Mouse (Mus musculus) stomach, postnatal 0 days (tissue): ENCODE data around the gene Fhl3. TPM values are rescaled to one million over a fixed set of nuclear protein-coding genes. Genes with fewer than 3 reads are reported as not detected.

Source experiments
- ATAC-seq: fragments of 200-750 bp; cut with Nextera tagmentation; 2 replicates; pipeline ENCODE4 v1.8.0; 2017; ENCODE audit not compliant: low FRiP score, low TSS enrichment
- DNase-seq: peaks from one replicate; pipeline ENCODE4 v3.0.0-alpha.2; 2016; ENCODE audit warnings: low spot score
- H3K27ac ChIP-seq: fragments of 300-500 bp; sonication (generic); replicated peaks from 2 replicates; pipeline ENCODE4 v1.5.1; 2014; ENCODE audit warnings: mild to moderate bottlenecking, control low read depth
- H3K27me3 ChIP-seq: fragments of 300-500 bp; sonication (generic); 2 replicates; pipeline ENCODE4 v1.6.1; 2014; ENCODE audit warnings: low read length; ENCODE audit not compliant: control insufficient read depth, insufficient read depth
- H3K36me3 ChIP-seq: fragments of 300-500 bp; sonication (generic); 2 replicates; pipeline ENCODE4 v1.6.1; 2014; ENCODE audit warnings: low read length, mixed read lengths; ENCODE audit not compliant: control insufficient read depth, insufficient read depth
- H3K4me1 ChIP-seq: fragments of 300-500 bp; sonication (generic); replicated peaks from 2 replicates; pipeline ENCODE4 v1.6.1; 2014; ENCODE audit warnings: antibody characterized with exemption; ENCODE audit not compliant: control insufficient read depth, insufficient read depth
- H3K4me2 ChIP-seq: fragments of 300-500 bp; sonication (generic); replicated peaks from 2 replicates; pipeline ENCODE4 v1.6.1; 2014; ENCODE audit warnings: low read depth, mild to moderate bottlenecking, control low read depth, moderate library complexity
- H3K4me3 ChIP-seq: fragments of 300-500 bp; sonication (generic); 2 replicates; pipeline ENCODE4 v1.5.1; 2014; ENCODE audit warnings: low read depth, low read length, control low read depth
- H3K9ac ChIP-seq: fragments of 300-500 bp; sonication (generic); 2 replicates; pipeline ENCODE4 v1.6.1; 2014; ENCODE audit warnings: mild to moderate bottlenecking, low read length, control low read depth, mixed read lengths
- H3K9me3 ChIP-seq: fragments of 300-500 bp; sonication (generic); 2 replicates; pipeline ENCODE4 v1.6.1; 2016; ENCODE audit warnings: low read length; ENCODE audit not compliant: control insufficient read depth
- CTCF ChIP-seq: IDR thresholded peaks from 2 replicates; pipeline ENCODE4 v1.5.1; 2016; ENCODE audit warnings: antibody characterized with exemption, low read depth, mild to moderate bottlenecking, moderate library complexity
- EP300 ChIP-seq: optimal IDR thresholded peaks from 2 replicates; pipeline ENCODE3; 2016; ENCODE audit warnings: antibody characterized with exemption
- whole genome bisulfite sequencing: fragments of 180-500 bp; shearing (Covaris S2); extraction: QIAGEN DNeasy Blood & Tissue Kit; methylation state at CpG from one replicate; pipeline ENCODE4 v1.1.7; 2014; 5-methylcytosine and 5-hydroxymethylcytosine counted together
- polyA plus RNA-seq: library from polyadenylated mRNA; unstranded; fragments of >200 nt; fragmentation: Nextera tagmentation; extraction: Ambion mirVana; gene quantifications from 2 replicates; pipeline ENCODE4 v1.2.1, GENCODE M21; 2015

The Fhl3 gene
- polyA plus RNA-seq, 1 experiment from 2014 or later, result 9.0 TPM

DNA sequence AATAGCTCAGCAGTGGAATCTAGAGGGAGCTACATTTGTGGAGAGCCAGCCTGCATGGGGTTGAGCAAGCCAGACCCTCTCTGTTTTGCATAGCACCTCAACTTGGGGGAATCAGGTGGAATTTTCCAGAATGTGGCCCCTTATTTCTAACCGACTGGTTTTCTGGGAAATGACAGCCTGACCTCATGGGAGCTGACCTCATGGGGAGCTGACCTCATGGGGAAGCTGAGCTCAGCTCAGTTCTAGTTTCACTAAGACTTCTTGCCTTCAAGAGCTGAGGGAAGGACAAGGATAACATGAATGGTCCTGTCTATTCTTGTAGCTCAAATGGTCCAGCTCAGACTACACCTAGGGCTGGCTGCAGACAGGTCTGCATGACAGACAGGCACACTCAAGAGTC is 38.3 kb downstream of the Fhl3 start:
- no peak overlapping the region for H3K4me2 ChIP-seq
- no peaks in the 10 kb centered on the region for H3K27me3 ChIP-seq
- no peak overlapping the region; the same call in 1 of the 2 replicates for H3K9ac ChIP-seq
- H3K9me3 ChIP-seq, result no peaks in the 10 kb centered on the region
- no peak overlapping the region for H3K4me3 ChIP-seq
- TF ChIP-seq EP300 (no peak), CTCF (no peak)
- no peak overlapping the region for H3K27ac ChIP-seq
- no peak for DNase-seq
- no peak for ATAC-seq
- H3K4me1 ChIP-seq, result no peaks in the 10 kb centered on the region
- WGBS, result 60% methylated on average over 1 of the region's 1 CpGs
- H3K36me3 ChIP-seq, result no peaks in the 10 kb centered on the region

DNA sequence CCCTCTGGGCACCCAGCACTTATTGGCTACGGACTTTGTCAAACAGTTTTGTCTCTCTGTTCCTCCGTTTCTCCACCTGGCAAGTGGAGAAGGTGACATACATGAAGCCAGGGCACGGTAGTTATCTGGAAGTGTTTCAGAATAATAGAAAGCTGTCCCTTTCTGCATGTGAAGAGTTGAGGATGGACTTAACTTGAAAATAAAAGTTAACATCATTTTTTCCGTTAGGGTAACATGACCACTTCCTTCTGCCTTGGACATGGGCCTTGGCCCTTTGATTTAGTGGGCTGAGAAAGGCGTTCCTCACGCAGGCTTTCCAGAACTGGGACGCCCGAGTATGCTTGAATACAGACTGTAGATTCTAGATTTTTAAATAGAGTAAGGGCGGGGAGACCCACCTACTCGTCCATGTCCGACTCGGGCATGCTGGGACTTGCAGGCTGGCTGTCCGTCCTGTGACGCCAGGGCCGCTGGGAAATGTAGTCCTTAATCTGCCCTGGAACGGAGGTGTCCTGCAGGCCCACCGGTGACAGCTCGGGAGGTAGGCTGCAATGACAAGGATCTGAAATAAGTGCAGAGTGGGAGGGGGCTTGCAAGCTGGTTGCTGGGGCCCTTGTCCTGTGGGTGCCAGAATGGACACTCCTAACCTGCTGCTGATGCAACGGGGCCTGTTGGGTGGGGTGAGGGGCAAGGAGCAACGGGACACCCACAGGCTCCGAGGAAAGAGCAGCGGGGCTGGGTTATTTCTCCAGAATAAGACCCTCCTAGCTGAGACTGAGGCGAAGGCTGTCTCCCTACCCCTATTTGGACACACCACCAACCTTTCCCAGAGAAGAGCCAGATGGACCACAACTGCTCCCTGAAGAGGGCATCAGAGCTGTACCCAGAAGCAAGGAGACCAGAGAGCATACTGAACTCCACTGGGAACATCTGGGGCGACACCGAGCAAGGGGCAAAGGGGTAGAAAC is 41.2 kb downstream of the Fhl3 start, which contains the start of gene Inpp5b:
TSS of gene Inpp5b (plus strand) at position 475 of the 968 bp plus-strand sequence.
- Histone ChIP-seq H3K9me3 (no peaks in the 10 kb centered on the region), H3K4me3 (peak within 1 kb of the TSS; percentile 63), H3K4me1 (no peaks in the 10 kb centered on the region), H3K27ac (peak within 1 kb of the TSS; percentile 58), H3K9ac (peak within 1 kb of the TSS; percentile 71), H3K36me3 (peaks cover under 1% of the 10 kb centered on the region; the same call in 1 of the 2 replicates), H3K27me3 (no peaks in the 10 kb centered on the region), H3K4me2 (peak within 1 kb of the TSS; percentile 67)
- DNase-seq (peak; percentile 77), ATAC-seq (peak; percentile 63; the same call in 1 of the 2 replicates)
- TF ChIP-seq CTCF (peak; percentile 34; the same call in 1 of the 2 replicates), EP300 (no peak)
- 11% methylated on average over 25 of the region's 25 CpGs for WGBS

DNA sequence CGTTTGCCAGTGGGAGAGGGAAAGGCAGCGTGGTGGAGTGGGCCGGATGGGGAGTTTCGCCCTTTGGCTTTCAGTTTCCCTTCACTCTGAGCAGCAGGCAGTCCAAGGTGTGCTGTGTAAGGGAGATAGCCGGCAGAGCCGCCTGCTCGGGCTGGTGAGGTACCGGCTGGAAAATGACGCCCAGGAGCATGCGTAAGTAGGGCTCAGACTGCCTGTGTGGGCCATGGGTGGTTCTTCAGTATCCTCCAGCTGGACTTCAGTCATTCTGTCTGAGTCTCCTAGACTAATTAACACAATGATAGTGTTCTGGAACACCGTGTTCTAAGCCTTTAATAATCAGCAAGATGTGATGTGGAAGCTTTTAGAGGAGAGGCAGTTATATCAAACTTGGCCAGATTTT is 42.3 kb downstream of the Fhl3 start:
- peaks cover 2% of the 10 kb centered on the region; the same call in 1 of the 2 replicates for H3K36me3 ChIP-seq
- no peak overlapping the region for H3K4me3 ChIP-seq
- H3K27ac ChIP-seq, result no peak overlapping the region
- H3K9me3 ChIP-seq, result no peaks in the 10 kb centered on the region
- DNase-seq (no peak), ATAC-seq (no peak)
- TF ChIP-seq CTCF, result no peak
- no peak for TF ChIP-seq EP300
- no peak overlapping the region for H3K9ac ChIP-seq
- H3K4me2 ChIP-seq, result peak overlapping the region; percentile 67; the same call in 1 of the 2 replicates
- no peaks in the 10 kb centered on the region for H3K4me1 ChIP-seq
- H3K27me3 ChIP-seq, result no peaks in the 10 kb centered on the region
- 86% methylated on average over 11 of the region's 11 CpGs for WGBS

DNA sequence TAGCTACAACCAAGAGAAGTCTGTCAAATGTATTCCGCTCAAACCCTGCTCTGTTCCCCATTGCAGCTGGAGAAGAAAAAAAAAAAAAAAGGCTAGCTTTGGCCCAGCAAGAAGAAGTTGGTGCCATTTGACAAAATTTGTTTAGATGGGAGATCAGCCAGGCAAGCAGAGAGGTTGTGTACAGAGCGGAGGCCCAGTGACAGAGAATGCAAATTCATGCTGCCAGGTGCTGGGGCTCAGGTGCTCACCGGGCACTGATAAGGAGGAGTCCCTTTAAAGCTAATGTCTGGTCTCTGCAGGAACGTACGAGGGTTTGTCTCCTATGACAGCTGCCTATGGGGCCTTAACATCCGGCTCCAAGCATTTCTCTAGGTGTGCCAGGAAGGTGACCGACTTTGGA is 46.1 kb downstream of the Fhl3 start:
- Histone ChIP-seq H3K4me2 (no peak overlapping the region), H3K9me3 (no peaks in the 10 kb centered on the region), H3K27me3 (no peaks in the 10 kb centered on the region), H3K27ac (no peak overlapping the region), H3K9ac (no peak overlapping the region), H3K4me1 (no peaks in the 10 kb centered on the region), H3K4me3 (no peak overlapping the region), H3K36me3 (peaks cover 2% of the 10 kb centered on the region; the same call in 1 of the 2 replicates)
- no peak for ATAC-seq
- 69% methylated on average over 7 of the region's 7 CpGs for WGBS
- no peak for DNase-seq
- no peak for TF ChIP-seq CTCF
- no peak for TF ChIP-seq EP300

DNA sequence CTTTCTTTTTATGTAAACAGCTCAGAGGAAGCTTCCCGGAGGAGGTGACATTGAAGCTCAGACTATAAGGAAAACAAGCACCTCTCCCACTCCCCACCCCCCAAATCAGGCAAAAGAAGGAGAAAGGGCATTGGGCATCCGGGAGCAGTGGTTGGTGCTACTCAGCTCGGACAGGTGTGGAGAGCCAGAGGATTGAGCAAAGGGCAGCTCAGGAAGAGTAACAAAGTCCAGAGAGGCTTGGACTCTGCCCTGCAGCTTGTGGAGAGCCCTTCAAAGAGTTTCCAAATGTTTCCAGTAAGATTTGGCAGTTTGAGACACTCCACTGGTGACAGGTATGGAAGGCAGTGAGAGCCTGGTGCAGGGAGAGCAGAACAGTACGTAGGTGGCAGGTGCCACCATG is 47.4 kb downstream of the Fhl3 start:
- Histone ChIP-seq H3K27ac (no peak overlapping the region), H3K4me3 (no peak overlapping the region), H3K4me2 (no peak overlapping the region), H3K4me1 (0 out of 2 replicates have a peak, but pooled peaks cover 2% of the 10 kb centered on the region), H3K9me3 (no peaks in the 10 kb centered on the region), H3K27me3 (no peaks in the 10 kb centered on the region), H3K36me3 (peaks cover 2% of the 10 kb centered on the region; the same call in 1 of the 2 replicates), H3K9ac (no peak overlapping the region)
- TF ChIP-seq EP300 (no peak), CTCF (no peak)
- WGBS, result 57% methylated on average over 4 of the region's 4 CpGs
- DNase-seq (no peak), ATAC-seq (no peak)
